Mouse (Mus musculus): ENCODE data around the gene Hcn4. TPM values are rescaled to one million over a fixed set of nuclear protein-coding genes. Genes with fewer than 3 reads are reported as not detected.

Gene Hcn4
- 0.26 and 0.42 TPM in 2 replicates for polyA plus RNA-seq (2014; fragmentation: Nextera tagmentation; extraction: Ambion mirVana)

DNA sequence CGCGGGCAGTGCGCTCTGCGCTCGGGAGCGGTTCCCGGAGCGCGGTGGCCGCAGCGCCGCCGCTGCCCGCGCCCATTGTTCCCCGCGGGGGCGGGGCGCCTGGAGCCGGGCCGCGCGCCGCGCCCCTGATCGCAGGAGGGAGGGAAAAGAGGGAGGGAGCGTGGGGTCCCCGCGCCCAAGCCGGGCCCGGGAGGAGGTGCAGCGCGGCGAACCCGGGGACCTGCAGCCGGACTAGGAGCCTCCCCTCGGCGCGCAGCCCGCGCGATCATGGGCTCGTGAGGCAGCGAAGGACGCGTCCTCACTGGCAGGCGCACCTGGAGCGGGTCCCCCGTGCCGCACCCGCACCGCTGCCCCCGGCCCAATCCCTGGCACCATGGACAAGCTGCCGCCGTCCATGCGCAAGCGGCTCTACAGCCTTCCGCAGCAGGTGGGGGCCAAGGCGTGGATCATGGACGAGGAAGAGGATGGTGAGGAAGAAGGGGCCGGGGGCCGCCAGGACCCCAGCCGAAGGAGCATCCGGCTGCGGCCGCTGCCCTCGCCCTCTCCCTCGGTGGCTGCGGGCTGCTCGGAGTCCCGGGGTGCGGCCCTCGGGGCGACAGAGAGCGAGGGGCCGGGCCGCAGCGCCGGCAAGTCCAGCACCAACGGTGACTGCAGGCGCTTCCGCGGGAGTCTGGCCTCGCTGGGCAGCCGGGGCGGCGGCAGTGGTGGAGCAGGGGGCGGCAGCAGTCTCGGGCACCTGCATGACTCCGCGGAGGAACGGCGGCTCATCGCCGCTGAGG lies at the start of gene Hcn4:
Gene Hcn4, plus strand, starts transcription at position 274 of the 779 bp plus-strand sequence.
- ATAC-seq (ENCODE audit: low read depth) (peak; percentile 47), DNase-seq (ENCODE audit: low spot score) (no peak)
- Histone ChIP-seq H3K9me3 (ENCODE audit: control insufficient read depth, low read length) (no peaks in the 10 kb centered on the region), H3K4me1 (ENCODE audit: control insufficient read depth, insufficient read depth, low read length) (peaks cover 8% of the 10 kb centered on the region; the same call in 1 of the 2 replicates), H3K4me3 (ENCODE audit: low read depth, low read length) (peak within 1 kb of the TSS; percentile 76), H3K36me3 (ENCODE audit: control insufficient read depth, insufficient read depth, low read length) (no peaks in the 10 kb centered on the region), H3K9ac (ENCODE audit: low read depth, low read length) (peak within 1 kb of the TSS; percentile 70), H3K27ac (replicated peaks; ENCODE audit: low read depth, low read length) (no peak within 1 kb of the TSS), H3K4me2 (ENCODE audit: low read depth, low read length) (peak within 1 kb of the TSS; percentile 93), H3K27me3 (replicated peaks; ENCODE audit: control insufficient read depth, insufficient read depth, low read length) (peaks cover 60% of the 10 kb centered on the region)
- WGBS = under 1% methylated on average over 15 of the region's 95 CpGs

- no peak overlapping the region for H3K9ac ChIP-seq (ENCODE audit: low read depth, low read length)
- H3K36me3 ChIP-seq (ENCODE audit: control insufficient read depth, insufficient read depth, low read length) = no peaks in the 10 kb centered on the region
- no peaks in the 10 kb centered on the region for H3K9me3 ChIP-seq (ENCODE audit: control insufficient read depth, low read length)
- no peaks in the 10 kb centered on the region for H3K4me1 ChIP-seq (ENCODE audit: control insufficient read depth, insufficient read depth, low read length)
- DNase-seq (ENCODE audit: low spot score) (no peak), ATAC-seq (ENCODE audit: low read depth) (no peak)
- WGBS = 65% methylated on average over 3 of the region's 3 CpGs
- no peaks in the 10 kb centered on the region for H3K27me3 ChIP-seq (replicated peaks; ENCODE audit: control insufficient read depth, insufficient read depth, low read length)
- H3K27ac ChIP-seq (replicated peaks; ENCODE audit: low read depth, low read length) = no peak overlapping the region
- no peak overlapping the region for H3K4me2 ChIP-seq (ENCODE audit: low read depth, low read length)
- H3K4me3 ChIP-seq (ENCODE audit: low read depth, low read length) = no peak overlapping the region
Observed at GRCm38 (mm10) chr9:58774761-58775160, 48.5 kb upstream of the Hcn4 start.

- Histone ChIP-seq H3K4me3 (ENCODE audit: low read depth, low read length) (no peak overlapping the region), H3K9me3 (ENCODE audit: control insufficient read depth, low read length) (no peaks in the 10 kb centered on the region), H3K27ac (replicated peaks; ENCODE audit: low read depth, low read length) (no peak overlapping the region), H3K9ac (ENCODE audit: low read depth, low read length) (no peak overlapping the region), H3K4me1 (ENCODE audit: control insufficient read depth, insufficient read depth, low read length) (no peaks in the 10 kb centered on the region), H3K27me3 (replicated peaks; ENCODE audit: control insufficient read depth, insufficient read depth, low read length) (no peaks in the 10 kb centered on the region), H3K36me3 (ENCODE audit: control insufficient read depth, insufficient read depth, low read length) (no peaks in the 10 kb centered on the region), H3K4me2 (ENCODE audit: low read depth, low read length) (no peak overlapping the region)
- 16% methylated on average over 2 of the region's 2 CpGs for WGBS
- no peak for ATAC-seq (ENCODE audit: low read depth)
- no peak for DNase-seq (ENCODE audit: low spot score)
Observed at GRCm38 (mm10) chr9:58775363-58775762, 47.8 kb upstream of the Hcn4 start.

- Histone ChIP-seq H3K27me3 (replicated peaks; ENCODE audit: control insufficient read depth, insufficient read depth, low read length) (no peaks in the 10 kb centered on the region), H3K9ac (ENCODE audit: low read depth, low read length) (no peak overlapping the region)
Observed at GRCm38 (mm10) chr9:58789476-58789875, 33.7 kb upstream of the Hcn4 start.

GRCm38 (mm10) chr9:58798155-58798554 lies 25.1 kb upstream of the Hcn4 start:
- no peak overlapping the region for H3K4me2 ChIP-seq (ENCODE audit: low read depth, low read length)
- ATAC-seq (ENCODE audit: low read depth) (no peak), DNase-seq (ENCODE audit: low spot score) (no peak)
- no peaks in the 10 kb centered on the region for H3K36me3 ChIP-seq (ENCODE audit: control insufficient read depth, insufficient read depth, low read length)
- no peaks in the 10 kb centered on the region for H3K9me3 ChIP-seq (ENCODE audit: control insufficient read depth, low read length)
- no peaks in the 10 kb centered on the region for H3K4me1 ChIP-seq (ENCODE audit: control insufficient read depth, insufficient read depth, low read length)
- H3K27me3 ChIP-seq (replicated peaks; ENCODE audit: control insufficient read depth, insufficient read depth, low read length) = no peaks in the 10 kb centered on the region
- H3K9ac ChIP-seq (ENCODE audit: low read depth, low read length) = no peak overlapping the region
- H3K27ac ChIP-seq (replicated peaks; ENCODE audit: low read depth, low read length) = no peak overlapping the region
- H3K4me3 ChIP-seq (ENCODE audit: low read depth, low read length) = no peak overlapping the region
- 84% methylated on average over 7 of the region's 7 CpGs for WGBS

More at GRCm38 (mm10) chr9:58789476-58789875, 33.7 kb upstream of the Hcn4 start:
- ATAC-seq (ENCODE audit: low read depth) = no peak
- Histone ChIP-seq H3K4me3 (ENCODE audit: low read depth, low read length) (no peak overlapping the region), H3K9me3 (ENCODE audit: control insufficient read depth, low read length) (no peaks in the 10 kb centered on the region), H3K36me3 (ENCODE audit: control insufficient read depth, insufficient read depth, low read length) (no peaks in the 10 kb centered on the region), H3K27ac (replicated peaks; ENCODE audit: low read depth, low read length) (no peak overlapping the region), H3K4me2 (ENCODE audit: low read depth, low read length) (no peak overlapping the region), H3K4me1 (ENCODE audit: control insufficient read depth, insufficient read depth, low read length) (no peaks in the 10 kb centered on the region)
- WGBS = 94% methylated on average over 3 of the region's 3 CpGs
- DNase-seq (ENCODE audit: low spot score) = no peak

DNA sequence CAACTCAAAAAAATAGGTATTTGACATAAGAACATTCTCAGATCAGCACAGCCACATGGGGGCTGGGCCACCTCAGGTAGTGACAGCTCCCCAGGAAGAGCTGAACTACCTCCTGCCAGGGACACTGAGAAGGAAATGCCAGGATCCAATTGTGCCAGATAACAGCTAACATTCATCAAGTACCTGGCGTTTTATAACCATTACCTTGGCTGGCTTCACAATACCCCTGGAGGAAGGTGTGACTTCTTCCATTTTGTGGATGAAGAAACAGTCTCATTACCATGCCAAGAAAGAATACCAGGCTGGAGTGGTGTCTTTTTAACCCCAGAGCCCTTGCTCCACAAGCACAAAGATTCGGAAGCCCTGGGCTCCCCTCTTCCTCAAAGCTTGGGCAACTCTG lies 21.8 kb upstream of the Hcn4 start:
- DNase-seq (ENCODE audit: low spot score) = no peak
- H3K9ac ChIP-seq (ENCODE audit: low read depth, low read length) = no peak overlapping the region
- 70% methylated on average over 2 of the region's 2 CpGs for WGBS
- H3K4me2 ChIP-seq (ENCODE audit: low read depth, low read length) = no peak overlapping the region
- H3K9me3 ChIP-seq (ENCODE audit: control insufficient read depth, low read length) = no peaks in the 10 kb centered on the region
- no peaks in the 10 kb centered on the region for H3K4me1 ChIP-seq (ENCODE audit: control insufficient read depth, insufficient read depth, low read length)
- no peaks in the 10 kb centered on the region for H3K27me3 ChIP-seq (replicated peaks; ENCODE audit: control insufficient read depth, insufficient read depth, low read length)
- ATAC-seq (ENCODE audit: low read depth) = no peak
- H3K4me3 ChIP-seq (ENCODE audit: low read depth, low read length) = no peak overlapping the region
- no peak overlapping the region for H3K27ac ChIP-seq (replicated peaks; ENCODE audit: low read depth, low read length)
- H3K36me3 ChIP-seq (ENCODE audit: control insufficient read depth, insufficient read depth, low read length) = no peaks in the 10 kb centered on the region

- no peak overlapping the region for H3K4me3 ChIP-seq (ENCODE audit: low read depth, low read length)
- H3K27ac ChIP-seq (replicated peaks; ENCODE audit: low read depth, low read length) = no peak overlapping the region
- no peaks in the 10 kb centered on the region for H3K36me3 ChIP-seq (ENCODE audit: control insufficient read depth, insufficient read depth, low read length)
- ATAC-seq (ENCODE audit: low read depth) = no peak
- H3K4me1 ChIP-seq (ENCODE audit: control insufficient read depth, insufficient read depth, low read length) = no peaks in the 10 kb centered on the region
- no peaks in the 10 kb centered on the region for H3K27me3 ChIP-seq (replicated peaks; ENCODE audit: control insufficient read depth, insufficient read depth, low read length)
- H3K9me3 ChIP-seq (ENCODE audit: control insufficient read depth, low read length) = no peaks in the 10 kb centered on the region
- WGBS = 52% methylated on average over 4 of the region's 4 CpGs
- H3K9ac ChIP-seq (ENCODE audit: low read depth, low read length) = no peak overlapping the region
- DNase-seq (ENCODE audit: low spot score) = no peak
- H3K4me2 ChIP-seq (ENCODE audit: low read depth, low read length) = no peak overlapping the region
Observed at GRCm38 (mm10) chr9:58802294-58802693, 20.9 kb upstream of the Hcn4 start.

DNA sequence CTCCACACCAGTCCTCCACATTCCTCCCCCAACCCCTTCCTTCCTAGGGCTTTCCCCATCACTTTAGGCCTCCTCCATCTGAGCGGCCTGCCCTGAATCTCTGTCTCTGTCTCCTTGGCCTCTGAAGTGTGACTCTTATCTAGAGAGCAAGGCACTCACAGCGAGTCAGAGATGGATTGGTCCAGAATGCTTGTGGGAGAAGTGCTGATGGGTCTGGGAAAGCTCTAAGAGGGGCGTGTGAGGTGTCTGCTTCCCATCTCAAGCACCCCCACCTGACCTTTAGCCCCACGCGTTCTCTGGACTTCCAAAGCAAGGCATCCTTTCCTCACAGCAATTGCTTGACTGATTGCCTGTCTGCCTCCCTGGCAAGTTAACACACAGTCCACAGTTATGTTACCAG lies 20.4 kb upstream of the Hcn4 start:
- H3K4me3 ChIP-seq (ENCODE audit: low read depth, low read length) = no peak overlapping the region

More for the DNA sequence above, 20.4 kb upstream of the Hcn4 start:
- Histone ChIP-seq H3K4me1 (ENCODE audit: control insufficient read depth, insufficient read depth, low read length) (no peaks in the 10 kb centered on the region), H3K9ac (ENCODE audit: low read depth, low read length) (no peak overlapping the region), H3K4me2 (ENCODE audit: low read depth, low read length) (no peak overlapping the region), H3K9me3 (ENCODE audit: control insufficient read depth, low read length) (no peaks in the 10 kb centered on the region), H3K36me3 (ENCODE audit: control insufficient read depth, insufficient read depth, low read length) (no peaks in the 10 kb centered on the region), H3K27ac (replicated peaks; ENCODE audit: low read depth, low read length) (no peak overlapping the region), H3K27me3 (replicated peaks; ENCODE audit: control insufficient read depth, insufficient read depth, low read length) (no peaks in the 10 kb centered on the region)
- no peak for DNase-seq (ENCODE audit: low spot score)
- 55% methylated on average over 4 of the region's 5 CpGs for WGBS
- ATAC-seq (ENCODE audit: low read depth) = no peak
